Mouse (Mus musculus) left cerebral cortex, adult 8-10 months (tissue): ENCODE measurements around the gene Fam83d. TPM values are rescaled to one million over a fixed set of nuclear protein-coding genes. Genes with fewer than 3 reads are reported as not detected.

Experiments used
- DNase-seq, 2 experiments: peaks; one replicate each; pipeline ENCODE4 v3.0.0; 2022; ENCODE audit warnings: low spot score in 2 of 2
- microRNA-seq, 2 experiments: library from miRNA; unstranded; fragments of <30 nt; microRNA quantifications; one replicate each; pipeline ENCODE4 v1.2.0; 2022
- total RNA-seq, 4 experiments: library from RNA; stranded (reverse); gene quantifications; 2 replicates each; pipeline ENCODE4 v1.2.4; 2022

Gene Fam83d
- total RNA-seq, 4 experiments from 2014 or later = 1.2 to 2.5 (median 1.3) TPM

DNA sequence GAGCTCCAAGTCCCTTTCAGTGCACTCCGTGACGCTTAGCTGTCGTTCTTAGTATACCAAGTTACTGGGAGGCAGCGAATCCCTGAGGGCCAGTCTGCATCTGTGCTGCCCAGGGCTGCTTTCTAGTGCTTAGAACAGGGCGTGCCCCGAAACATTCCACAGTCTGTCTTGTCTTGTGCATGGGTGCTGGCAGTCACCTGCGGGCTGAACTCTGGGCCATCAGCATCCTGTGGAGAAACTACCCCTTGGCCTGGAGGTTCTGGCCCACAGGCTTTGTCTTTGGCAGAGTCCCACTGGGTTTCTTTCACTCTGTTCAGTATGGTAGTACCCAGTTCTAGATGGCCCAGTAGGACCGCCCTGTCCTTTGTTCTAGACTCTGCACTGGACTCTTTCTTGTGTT, 32.9 kb downstream of the Fam83d start:
- no peak for DNase-seq

DNA sequence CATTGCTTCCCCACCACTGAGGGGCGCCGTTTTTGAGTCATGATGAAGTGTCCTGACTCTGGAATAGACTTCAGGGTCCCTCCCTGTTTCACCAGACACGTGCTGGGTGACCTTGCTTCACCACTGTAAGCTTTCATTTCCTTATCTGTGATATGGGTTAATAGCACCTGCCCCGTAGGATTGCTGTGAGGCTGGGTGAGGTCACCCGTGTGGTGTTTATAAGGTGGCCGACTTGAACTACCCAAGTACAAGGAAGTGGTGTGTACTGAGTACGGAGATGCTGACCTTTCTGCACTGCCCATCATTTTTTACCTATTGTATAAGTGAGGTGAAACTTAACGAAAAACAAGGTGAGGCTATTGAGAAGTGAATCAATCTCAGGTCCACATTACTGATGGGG, 35.7 kb downstream of the Fam83d start:
- no peak for DNase-seq

- no peak for DNase-seq
Measured at GRCm38 (mm10) chr2:158815686-158816085, 47.8 kb downstream of the Fam83d start.

- DNase-seq = no peak
Measured at GRCm38 (mm10) chr2:158816239-158816638, 48.3 kb downstream of the Fam83d start.

DNA sequence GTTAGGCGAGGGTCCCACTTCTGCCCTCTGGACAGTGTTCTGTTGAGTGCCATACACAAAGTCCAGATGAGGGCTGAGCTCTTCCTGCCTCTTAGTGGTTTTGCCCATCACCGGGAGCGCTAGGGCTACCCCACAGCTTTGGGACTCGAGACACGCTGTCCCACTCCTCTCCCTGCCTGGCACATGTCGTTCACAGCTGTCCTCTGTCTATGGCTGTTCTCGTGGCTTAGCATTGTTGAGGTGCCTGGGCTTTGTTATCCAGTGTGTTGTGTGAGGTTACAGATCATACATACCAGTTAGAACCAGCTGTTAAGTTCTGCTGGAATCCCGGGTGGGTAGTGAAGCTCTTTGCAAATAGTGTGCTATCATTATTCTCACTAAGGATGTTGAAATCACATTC, 49.8 kb downstream of the Fam83d start:
- DNase-seq = no peak

- DNase-seq = no peak
Measured at GRCm38 (mm10) chr2:158828124-158828523, 60.2 kb downstream of the Fam83d start.

- DNase-seq = no peak
Measured at GRCm38 (mm10) chr2:158829746-158830145, 61.9 kb downstream of the Fam83d start.

DNA sequence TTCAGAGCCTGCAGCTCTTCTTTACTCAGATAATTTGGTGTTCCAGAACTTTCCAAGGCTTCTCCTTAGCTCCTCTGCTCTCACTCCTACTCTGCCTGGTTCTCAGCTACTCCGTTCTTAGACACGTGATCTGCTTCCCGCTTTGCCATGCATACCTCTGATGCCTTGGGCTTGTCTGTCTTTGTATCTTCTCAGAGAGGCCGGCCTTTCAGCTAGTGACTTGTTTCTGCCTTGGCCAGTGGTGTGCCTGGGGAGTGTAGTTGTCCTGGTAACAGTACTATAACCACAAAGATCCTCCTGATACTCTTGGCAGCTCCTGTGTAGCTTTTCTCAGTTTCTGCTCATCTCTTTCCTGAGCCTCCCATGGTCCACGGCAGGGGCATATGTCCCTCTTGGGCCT, 65.3 kb downstream of the Fam83d start:
- DNase-seq = no peak

- no peak for DNase-seq
Measured at GRCm38 (mm10) chr2:158833645-158834044, 65.8 kb downstream of the Fam83d start.

Small RNA genes within 50 kb of the gene (microRNA-seq; reads per million reads assigned to microRNA genes)
- gene Gm26141 = 0 reads per million in 2 experiments

Other genes with a start within 250 kb of the Fam83d start
- 100 to 1,000 TPM; 130 to 145 (median 137) TPM for gene Slc32a1, start 157.3 kb upstream of the Fam83d start, total RNA-seq
- gene Actr5, start 143.2 kb upstream of the Fam83d start, total RNA-seq = 10 to 100 TPM; 10.4 to 14.3 (median 12.4) TPM
- 100 to 1,000 TPM; 130 to 163 (median 146) TPM for gene Ppp1r16b, start 102.7 kb upstream of the Fam83d start, total RNA-seq
- 10 to 100 TPM; 18.5 to 24.0 (median 20.4) TPM for gene Dhx35, start 26.7 kb downstream of the Fam83d start, total RNA-seq